Mouse (Mus musculus) bone marrow, adult 2 months (tissue): ENCODE results near the gene Olfr934. TPM values are rescaled to one million over a fixed set of nuclear protein-coding genes. Genes with fewer than 3 reads are reported as not detected.

Experiments used
- H3K27ac ChIP-seq: fragments of 200-500 bp; 2 replicates; pipeline ENCODE4 v1.5.1; 2012; ENCODE audit warnings: low read depth, mild to moderate bottlenecking, control low read depth, inconsistent platforms, low read length; ENCODE audit not compliant: control insufficient read depth, poor library complexity, insufficient read depth
- H3K4me1 ChIP-seq: fragments of 200-500 bp; 2 replicates; pipeline ENCODE4 v1.6.1; 2011; ENCODE audit warnings: low read length; ENCODE audit not compliant: control insufficient read depth, insufficient read depth
- H3K4me3 ChIP-seq: fragments of 200-500 bp; replicated peaks from 2 replicates; pipeline ENCODE3; 2011; ENCODE audit warnings: mild to moderate bottlenecking, low read depth, low read length, control low read depth; ENCODE audit not compliant: control insufficient read depth
- CTCF ChIP-seq: fragments of 200-500 bp; IDR thresholded peaks from 2 replicates; pipeline ENCODE4 v1.5.1; 2011; ENCODE audit warnings: low read length, control low read depth; ENCODE audit not compliant: control insufficient read depth, insufficient read depth
- POLR2A ChIP-seq: fragments of 200-500 bp; IDR thresholded peaks from 2 replicates; pipeline ENCODE4 v1.6.1; 2011; ENCODE audit warnings: low read depth, mild to moderate bottlenecking, control low read depth, low read length, borderline replicate concordance; ENCODE audit not compliant: control insufficient read depth
- WGBS: fragments of 180-500 bp; shearing (Covaris S2); methylation state at CpG from one replicate; pipeline ENCODE4 v1.1.7; 2018; 5-methylcytosine and 5-hydroxymethylcytosine counted together
- polyA plus RNA-seq: library from polyadenylated mRNA; stranded (reverse); fragments of >200 nt; gene quantifications from 2 replicates; pipeline ENCODE4 v1.2.4, GENCODE M21; 2011; ENCODE audit warnings: low replicate concordance; ENCODE audit not compliant: missing spikeins, insufficient read depth, insufficient read length

Olfr934 gene
- not detected in 2 replicates for polyA plus RNA-seq

- H3K4me3 ChIP-seq: no peak within 1 kb of the TSS
- no peak within 1 kb of the TSS for H3K27ac ChIP-seq
- 82% methylated on average over 2 of the region's 2 CpGs for WGBS
- no peaks in the 10 kb centered on the region for H3K4me1 ChIP-seq
- TF ChIP-seq POLR2A (no peak), CTCF (no peak)
These were observed at the start of gene Olfr934 for GRCm38 (mm10) chr9:38988215-38988614. Gene Olfr934, minus strand, starts transcription at chr9:38988315.

GRCm38 (mm10) chr9:39023277-39023676, 35.2 kb upstream of the Olfr934 start, which contains the start of gene Olfr146:
Gene Olfr146, minus strand, starts transcription at chr9:39023377.
- Histone ChIP-seq H3K27ac (no peak within 1 kb of the TSS), H3K4me3 (no peak within 1 kb of the TSS), H3K4me1 (no peaks in the 10 kb centered on the region)
- TF ChIP-seq CTCF (no peak), POLR2A (no peak)
- WGBS: 57% methylated on average over 1 of the region's 1 CpGs

- no peak within 1 kb of the TSS for H3K4me3 ChIP-seq
- no peak for TF ChIP-seq CTCF
- no peak for TF ChIP-seq POLR2A
- H3K27ac ChIP-seq: no peak within 1 kb of the TSS
- 50% methylated on average over 2 of the region's 2 CpGs for WGBS
- H3K4me1 ChIP-seq: no peaks in the 10 kb centered on the region
These were observed 11.5 kb upstream of the Olfr934 start, which contains the start of gene Olfr935 for GRCm38 (mm10) chr9:38999583-38999982. Gene Olfr935, minus strand, starts transcription at chr9:38999683.

GRCm38 (mm10) chr9:38972013-38972412, 16.1 kb downstream of the Olfr934 start, which contains the start of gene Olfr933:
Gene Olfr933, plus strand, starts transcription at chr9:38972313.
- WGBS: 72% methylated on average over 4 of the region's 4 CpGs
- H3K27ac ChIP-seq: no peak within 1 kb of the TSS
- H3K4me1 ChIP-seq: no peaks in the 10 kb centered on the region
- H3K4me3 ChIP-seq: no peak within 1 kb of the TSS
- TF ChIP-seq POLR2A: no peak
- no peak for TF ChIP-seq CTCF

GRCm38 (mm10) chr9:38954124-38954416, 34.0 kb downstream of the Olfr934 start:
- TF ChIP-seq POLR2A (no peak), CTCF (no peak)

GRCm38 (mm10) chr9:38953401-38954123, 34.6 kb downstream of the Olfr934 start:
- WGBS: 67% methylated on average over 7 of the region's 7 CpGs
- Histone ChIP-seq H3K27ac (no peak overlapping the region), H3K4me1 (no peaks in the 10 kb centered on the region), H3K4me3 (no peak overlapping the region)
- no peak for TF ChIP-seq POLR2A
- TF ChIP-seq CTCF: no peak

More at GRCm38 (mm10) chr9:38954124-38954416, 34.0 kb downstream of the Olfr934 start:
- no peak overlapping the region for H3K27ac ChIP-seq
- H3K4me3 ChIP-seq: no peak overlapping the region
- no peaks in the 10 kb centered on the region for H3K4me1 ChIP-seq
- WGBS: 76% methylated on average over 4 of the region's 4 CpGs

Other genes starting within 250 kb of the Olfr934 start
- gene Olfr920, start 236.0 kb downstream of the Olfr934 start, polyA plus RNA-seq: not detected in 2 replicates
- not detected in 2 replicates for gene Olfr921, start 215.2 kb downstream of the Olfr934 start, polyA plus RNA-seq
- gene Olfr922, start 173.7 kb downstream of the Olfr934 start, polyA plus RNA-seq: not detected in 2 replicates
- not detected in 2 replicates for gene Olfr923, start 161.8 kb downstream of the Olfr934 start, polyA plus RNA-seq
- not detected in 2 replicates for gene Olfr924, start 143.9 kb downstream of the Olfr934 start, polyA plus RNA-seq
- not detected in 2 replicates for gene Olfr26, start 133.3 kb downstream of the Olfr934 start, polyA plus RNA-seq
- not detected in 2 replicates for gene Olfr926, start 111.2 kb downstream of the Olfr934 start, polyA plus RNA-seq
- not detected in 2 replicates for gene Olfr930, start 58.5 kb downstream of the Olfr934 start, polyA plus RNA-seq
- not detected in 2 replicates for gene Olfr933, start 16.0 kb downstream of the Olfr934 start, polyA plus RNA-seq
- not detected in 2 replicates for gene Olfr935, start 11.4 kb upstream of the Olfr934 start, polyA plus RNA-seq
- gene Olfr146, start 35.1 kb upstream of the Olfr934 start, polyA plus RNA-seq: not detected in 2 replicates
- gene Olfr937, start 76.6 kb upstream of the Olfr934 start, polyA plus RNA-seq: not detected in 2 replicates
- not detected in 2 replicates for gene Olfr938, start 90.6 kb upstream of the Olfr934 start, polyA plus RNA-seq
- gene Olfr27, start 139.8 kb upstream of the Olfr934 start, polyA plus RNA-seq: not detected in 2 replicates
- not detected in 2 replicates for gene Olfr943, start 178.0 kb upstream of the Olfr934 start, polyA plus RNA-seq
- not detected in 2 replicates for gene Olfr944, start 213.6 kb upstream of the Olfr934 start, polyA plus RNA-seq